16 mouse cellular contexts compared by ENCODE assay signal in genomic region chr11:62024952-62025351, GRCm38 (mm10).
DNase-seq lines count a peak whose midpoint lies in the region; ATAC-seq lines count a peak whose summit lies in the region.
"Had no signal": no experiment of that assay in that cellular context is flagged by ENCODE, and none has a peak within 500 bp of the region (broad histone marks: within the 10 kb centered on the region; RNA-seq: fewer than 3 reads in every experiment).

No protein-coding gene starts in this region.

- no peaks in the 10 kb centered on the region for H3K36me3 ChIP-seq in hindbrain, embryonic 14.5 days (replicated peaks; ENCODE audit: control insufficient read depth, insufficient read depth)
- H3K36me3 ChIP-seq in hindbrain, embryonic 13.5 days, result no peaks in the 10 kb centered on the region
- H3K36me3 ChIP-seq in embryonic facial prominence, embryonic 14.5 days (ENCODE audit: control insufficient read depth, insufficient read depth, low read length), result no peaks in the 10 kb centered on the region
- no peaks in the 10 kb centered on the region for H3K36me3 ChIP-seq in midbrain, embryonic 11.5 days (ENCODE audit: control insufficient read depth, insufficient read depth, low read length)
- H3K36me3 ChIP-seq: embryonic facial prominence, embryonic 15.5 days; heart, embryonic 13.5 days; hindbrain, embryonic 15.5 days; limb, embryonic 10.5 days; midbrain, embryonic 15.5 days; neural tube, embryonic 13.5 days had no signal

- H3K27ac ChIP-seq in hindbrain, embryonic 14.5 days, result 0 out of 2 replicates have a peak overlapping the region, but pooled peaks have one; percentile 41
- no peak overlapping the region; the same call in 1 of the 2 replicates for H3K27ac ChIP-seq in hindbrain, embryonic 13.5 days
- peak overlapping the region; percentile 56; the same call in 1 of the 2 replicates for H3K27ac ChIP-seq in embryonic facial prominence, embryonic 14.5 days (replicated peaks; ENCODE audit: low read depth, low read length)
- no peak overlapping the region for H3K27ac ChIP-seq in midbrain, embryonic 11.5 days (ENCODE audit: low read depth, low read length)
- H3K27ac ChIP-seq: limb, embryonic 10.5 days; liver, embryonic 14.5 days; neural tube, embryonic 13.5 days had no signal

- WGBS in hindbrain, embryonic 14.5 days, result 67% methylated on average over 5 of the region's 5 CpGs
- 78% methylated on average over 5 of the region's 5 CpGs for WGBS in hindbrain, embryonic 13.5 days
- 40% methylated on average over 5 of the region's 5 CpGs for WGBS in embryonic facial prominence, embryonic 14.5 days
- WGBS in midbrain, embryonic 11.5 days, result 78% methylated on average over 5 of the region's 5 CpGs

- no peaks in the 10 kb centered on the region for H3K27me3 ChIP-seq in hindbrain, embryonic 14.5 days (ENCODE audit: control insufficient read depth, insufficient read depth, low read length)
- no peaks in the 10 kb centered on the region for H3K27me3 ChIP-seq in hindbrain, embryonic 13.5 days
- no peaks in the 10 kb centered on the region for H3K27me3 ChIP-seq in embryonic facial prominence, embryonic 14.5 days (replicated peaks; ENCODE audit: control insufficient read depth, insufficient read depth, low read length)
- H3K27me3 ChIP-seq in midbrain, embryonic 11.5 days (ENCODE audit: control insufficient read depth, insufficient read depth, low read length), result no peaks in the 10 kb centered on the region
- H3K27me3 ChIP-seq: embryonic facial prominence, embryonic 15.5 days; heart, embryonic 13.5 days; hindbrain, embryonic 15.5 days; midbrain, embryonic 15.5 days; neural tube, embryonic 13.5 days had no signal

- no peak for DNase-seq in hindbrain, embryonic 14.5 days (ENCODE audit: low spot score)
- peak; percentile 95 for DNase-seq in brain, adult 2 months (ENCODE audit: low read depth, low spot score)
- peak; percentile 61 for DNase-seq in cerebellum, adult 11 months
- DNase-seq in embryonic facial prominence, embryonic 14.5 days (ENCODE audit: low spot score), result no peak
- no peak for DNase-seq in right cerebral cortex, postnatal 14 days
- DNase-seq in midbrain, embryonic 11.5 days (ENCODE audit: low spot score, missing footprints), result no peak
- DNase-seq in urinary bladder, adult 18-20 months (ENCODE audit: low spot score in 2 of 2), result no peak
- DNase-seq: lung, postnatal 36 days had no signal

- H3K4me2 ChIP-seq in hindbrain, embryonic 14.5 days (replicated peaks), result no peak overlapping the region
- H3K4me2 ChIP-seq in hindbrain, embryonic 13.5 days, result no peak overlapping the region
- H3K4me2 ChIP-seq in embryonic facial prominence, embryonic 14.5 days (ENCODE audit: low read depth, low read length), result no peak overlapping the region
- no peak overlapping the region for H3K4me2 ChIP-seq in midbrain, embryonic 11.5 days
- H3K4me2 ChIP-seq: heart, embryonic 13.5 days; hindbrain, embryonic 15.5 days; midbrain, embryonic 15.5 days; neural tube, embryonic 13.5 days had no signal

- H3K4me1 ChIP-seq in hindbrain, embryonic 14.5 days (replicated peaks; ENCODE audit: control insufficient read depth, insufficient read depth, low read length), result peaks cover 6% of the 10 kb centered on the region
- peaks cover 24% of the 10 kb centered on the region for H3K4me1 ChIP-seq in hindbrain, embryonic 13.5 days (replicated peaks)
- H3K4me1 ChIP-seq in embryonic facial prominence, embryonic 14.5 days (ENCODE audit: control insufficient read depth, insufficient read depth, low read length), result peaks cover 36% of the 10 kb centered on the region
- H3K4me1 ChIP-seq in midbrain, embryonic 11.5 days (ENCODE audit: control insufficient read depth, insufficient read depth, low read length), result no peaks in the 10 kb centered on the region

- no peak overlapping the region for H3K9ac ChIP-seq in hindbrain, embryonic 14.5 days
- no peak overlapping the region for H3K9ac ChIP-seq in hindbrain, embryonic 13.5 days
- no peak overlapping the region for H3K9ac ChIP-seq in embryonic facial prominence, embryonic 14.5 days (ENCODE audit: low read depth, low read length)
- H3K9ac ChIP-seq in midbrain, embryonic 11.5 days (ENCODE audit: low read length), result no peak overlapping the region
- H3K9ac ChIP-seq: embryonic facial prominence, embryonic 15.5 days; heart, embryonic 13.5 days; hindbrain, embryonic 15.5 days; liver, embryonic 14.5 days; midbrain, embryonic 15.5 days had no signal

- H3K9me3 ChIP-seq in hindbrain, embryonic 14.5 days (ENCODE audit: control insufficient read depth, low read length), result no peaks in the 10 kb centered on the region
- H3K9me3 ChIP-seq in hindbrain, embryonic 13.5 days, result no peaks in the 10 kb centered on the region
- H3K9me3 ChIP-seq in embryonic facial prominence, embryonic 14.5 days (ENCODE audit: control insufficient read depth, low read length), result no peaks in the 10 kb centered on the region
- H3K9me3 ChIP-seq in midbrain, embryonic 11.5 days (ENCODE audit: control insufficient read depth, low read length), result no peaks in the 10 kb centered on the region
- H3K9me3 ChIP-seq: embryonic facial prominence, embryonic 15.5 days; heart, embryonic 13.5 days; hindbrain, embryonic 15.5 days; limb, embryonic 10.5 days; midbrain, embryonic 15.5 days; neural tube, embryonic 13.5 days had no signal

- no peak for ATAC-seq in hindbrain, embryonic 14.5 days (ENCODE audit: low FRiP score)
- no peak for ATAC-seq in hindbrain, embryonic 13.5 days (ENCODE audit: low FRiP score)
- no peak for ATAC-seq in embryonic facial prominence, embryonic 14.5 days (ENCODE audit: low read depth)
- ATAC-seq in midbrain, embryonic 11.5 days (ENCODE audit: low FRiP score), result no peak
- ATAC-seq: midbrain, embryonic 15.5 days had no signal

- no peak overlapping the region for H3K4me3 ChIP-seq in hindbrain, embryonic 14.5 days (replicated peaks; ENCODE audit: low read length)
- H3K4me3 ChIP-seq in hindbrain, embryonic 13.5 days, result no peak overlapping the region
- no peak overlapping the region for H3K4me3 ChIP-seq in embryonic facial prominence, embryonic 14.5 days (ENCODE audit: low read depth, low read length)
- H3K4me3 ChIP-seq in midbrain, embryonic 11.5 days (ENCODE audit: low read depth, low read length), result no peak overlapping the region
- H3K4me3 ChIP-seq: embryonic facial prominence, embryonic 15.5 days; heart, embryonic 13.5 days; hindbrain, embryonic 15.5 days; limb, embryonic 10.5 days; midbrain, embryonic 15.5 days; neural tube, embryonic 13.5 days had no signal

Comparison
In these comparisons a context has a peak if more than half of its experiments do, and no peak if none do; other contexts are left out.
1. H3K27ac ChIP-seq: peak in hindbrain, embryonic 14.5 days (single experiment) and embryonic facial prominence, embryonic 14.5 days (single experiment); none in hindbrain, embryonic 13.5 days (single experiment) and midbrain, embryonic 11.5 days (single experiment).
2. DNase-seq: peak in brain, adult 2 months (single experiment) and cerebellum, adult 11 months (single experiment); none in hindbrain, embryonic 14.5 days (single experiment), embryonic facial prominence, embryonic 14.5 days (single experiment), right cerebral cortex, postnatal 14 days (single experiment), midbrain, embryonic 11.5 days (single experiment) and urinary bladder, adult 18-20 months (0 of 2).